Mouse (Mus musculus) myocyte (in vitro differentiated cells): ENCODE data around the gene 1600002K03Rik. TPM values are rescaled to one million over a fixed set of nuclear protein-coding genes. Genes with fewer than 3 reads are reported as not detected.

Experiments
- H3K27me3 ChIP-seq: one replicate; pipeline ENCODE4 v1.6.1; 2011; ENCODE audit not compliant: control insufficient read depth, insufficient read depth, insufficient read length
- H3K36me3 ChIP-seq: one replicate; pipeline ENCODE4 v1.6.1; 2011; ENCODE audit not compliant: control insufficient read depth, insufficient read depth
- H3K4me2 ChIP-seq: one replicate; pipeline ENCODE4 v1.6.1; 2011; ENCODE audit warnings: low read depth, control low read depth
- H3K4me3 ChIP-seq: one replicate; pipeline ENCODE4 v1.5.1; 2011; ENCODE audit warnings: mild to moderate bottlenecking, control low read depth, moderate library complexity
- H3K79me2 ChIP-seq: one replicate; pipeline ENCODE4 v1.6.1; 2011; ENCODE audit not compliant: control insufficient read depth, insufficient read depth
- H3ac ChIP-seq: one replicate; pipeline ENCODE4 v1.6.1; 2011; ENCODE audit not compliant: control insufficient read depth, insufficient read length
- CEBPB ChIP-seq: IDR thresholded peaks from 2 replicates; pipeline ENCODE4 v1.6.1; 2011; ENCODE audit warnings: mild to moderate bottlenecking, moderate library complexity; ENCODE audit not compliant: poor library complexity, insufficient read depth, severe bottlenecking
- E2F4 ChIP-seq: IDR thresholded peaks from one replicate; pipeline ENCODE4 v1.6.1; 2011; ENCODE audit warnings: mild to moderate bottlenecking, control low read depth, moderate library complexity; ENCODE audit not compliant: insufficient read depth
- MAX ChIP-seq: IDR thresholded peaks from one replicate; pipeline ENCODE4 v1.6.1; 2011; ENCODE audit warnings: low read depth, mild to moderate bottlenecking, control low read depth
- MYOD1 ChIP-seq, 3 experiments: IDR thresholded peaks; one replicate each; pipeline ENCODE4 v1.6.1; 2011; ENCODE audit warnings: control low read depth in 2 of 3, low read depth in 2 of 3, mild to moderate bottlenecking in 2 of 3, moderate library complexity in 1 of 3; ENCODE audit not compliant: insufficient read length in 2 of 3, control insufficient read depth in 1 of 3
- MYOG ChIP-seq, 3 experiments: IDR thresholded peaks; one replicate each; pipeline ENCODE4 v1.6.1; 2011; ENCODE audit warnings: control low read depth in 2 of 3, low read depth in 2 of 3, mild to moderate bottlenecking in 2 of 3; ENCODE audit not compliant: insufficient read length in 2 of 3, control insufficient read depth in 1 of 3, insufficient read depth in 1 of 3
- POLR2A ChIP-seq: IDR thresholded peaks from one replicate; pipeline ENCODE4 v1.6.1; 2011; ENCODE audit warnings: low read depth, mild to moderate bottlenecking, control low read depth, moderate library complexity; ENCODE audit not compliant: insufficient read length
- POLR2AphosphoS2 ChIP-seq: IDR thresholded peaks from one replicate; pipeline ENCODE4 v1.6.1; 2011; ENCODE audit warnings: low read depth, control low read depth; ENCODE audit not compliant: insufficient read length
- REST ChIP-seq: IDR thresholded peaks from one replicate; pipeline ENCODE4 v1.6.1; 2011; ENCODE audit warnings: mild to moderate bottlenecking, control low read depth, moderate library complexity; ENCODE audit not compliant: insufficient read depth, insufficient read length
- SRF ChIP-seq: IDR thresholded peaks from one replicate; pipeline ENCODE4 v1.6.1; 2011; ENCODE audit warnings: low read depth; ENCODE audit not compliant: control insufficient read depth, insufficient read length
- TCF12 ChIP-seq: IDR thresholded peaks from one replicate; pipeline ENCODE4 v1.6.1; 2011; ENCODE audit warnings: mild to moderate bottlenecking, control low read depth; ENCODE audit not compliant: poor library complexity, insufficient read depth, severe bottlenecking
- TCF3 ChIP-seq: IDR thresholded peaks from one replicate; pipeline ENCODE4 v1.6.1; 2011; ENCODE audit warnings: low read depth, control low read depth; ENCODE audit not compliant: insufficient read length
- USF1 ChIP-seq: IDR thresholded peaks from one replicate; pipeline ENCODE4 v1.6.1; 2011; ENCODE audit warnings: low read depth, mild to moderate bottlenecking, control low read depth, moderate library complexity
- polyA plus RNA-seq: library from polyadenylated mRNA; unstranded; fragments of >200 nt; fragmentation: generic; extraction: Trizol; gene quantifications from one replicate; pipeline ENCODE4 v1.2.1, GENCODE M21; 2012; ENCODE audit warnings: missing spikeins

Gene 1600002K03Rik
- polyA plus RNA-seq, 1 experiment, result 23.5 TPM

DNA sequence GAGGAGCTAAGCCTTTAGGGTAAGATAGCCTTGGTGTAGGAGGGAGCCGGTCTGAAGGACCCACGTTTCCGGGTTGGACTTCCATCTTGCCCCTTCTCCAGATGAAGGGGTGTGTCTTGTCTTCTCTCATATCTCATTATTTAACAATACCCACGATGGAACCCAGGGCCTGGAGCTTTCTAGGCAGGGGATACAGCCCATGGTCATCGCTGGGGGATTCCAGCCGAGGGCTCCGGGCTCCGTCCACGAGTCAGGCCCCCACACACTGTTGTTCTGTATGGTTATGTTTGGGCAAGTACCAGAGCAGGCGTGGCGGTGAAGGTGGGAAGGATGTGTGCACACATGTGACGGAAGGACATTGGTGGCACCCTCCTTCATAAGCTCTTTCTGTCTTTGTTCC, 28.6 kb upstream of the 1600002K03Rik start:
- Histone ChIP-seq H3K4me2 (peak overlapping the region; percentile 96), H3K36me3 (peaks cover 15% of the 10 kb centered on the region), H3K27me3 (no peaks in the 10 kb centered on the region), H3K79me2 (peaks cover 31% of the 10 kb centered on the region), H3K4me3 (peak overlapping the region; percentile 63), H3ac (no peak overlapping the region)
- no peak for TF ChIP-seq REST

DNA sequence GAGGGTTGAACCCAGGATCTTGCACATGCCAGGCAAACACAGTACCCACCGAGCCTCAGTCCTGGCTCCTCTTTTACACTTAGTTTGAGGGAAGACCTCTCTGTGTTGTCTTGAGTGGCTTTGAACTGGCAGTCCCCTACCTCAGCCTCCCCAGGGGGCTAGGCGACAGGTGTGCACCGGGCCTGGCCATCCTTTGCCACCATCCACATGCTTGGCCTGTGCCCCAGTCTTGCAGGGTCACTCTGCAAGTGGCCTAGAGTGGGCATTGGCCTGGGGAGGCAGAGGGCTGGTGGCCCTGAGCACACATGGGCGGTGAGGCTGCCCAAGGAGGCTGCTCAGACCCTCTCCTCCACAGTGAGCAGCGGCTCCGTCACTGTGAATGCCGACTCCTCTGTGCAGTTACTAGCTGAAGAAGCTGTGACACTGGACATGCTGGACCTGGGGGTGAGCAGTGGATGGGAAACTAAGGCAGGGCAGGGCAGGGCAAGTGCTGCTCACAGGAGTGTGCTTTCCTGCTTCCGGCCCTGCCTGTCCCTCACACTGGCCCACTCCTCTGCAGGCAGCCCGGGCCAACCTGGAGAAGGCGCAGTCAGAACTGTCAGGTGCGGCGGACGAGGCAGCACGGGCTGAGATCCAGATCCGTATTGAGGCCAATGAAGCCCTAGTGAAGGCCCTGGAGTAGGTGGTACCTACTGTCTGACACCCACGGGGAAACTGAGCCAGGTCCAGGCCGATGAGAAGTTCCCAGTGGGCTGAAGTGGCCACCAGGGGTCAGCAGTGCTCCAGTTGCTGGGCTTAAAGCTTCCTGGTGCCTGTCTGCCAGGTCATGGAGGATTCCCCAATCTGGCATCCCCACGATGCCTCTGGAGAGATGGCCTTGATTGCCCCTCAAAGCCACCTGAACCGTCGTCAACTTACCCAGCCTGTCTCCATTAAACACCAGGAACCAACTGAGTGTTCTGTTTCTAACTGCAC, 27.6 kb upstream of the 1600002K03Rik start:
- H3ac ChIP-seq, result no peak overlapping the region
- peak overlapping the region; percentile 54 for H3K4me2 ChIP-seq
- no peaks in the 10 kb centered on the region for H3K27me3 ChIP-seq
- peaks cover 15% of the 10 kb centered on the region for H3K36me3 ChIP-seq
- TF ChIP-seq CEBPB (no peak), USF1 (no peak), E2F4 (no peak), MAX (no peak), MYOG (IDR thresholded peaks at IDR 0.05; ENCODE audit: control insufficient read depth in 1 of 3, insufficient read depth in 1 of 3, insufficient read length in 2 of 3, low read depth in 2 of 3) (no peak), POLR2AphosphoS2 (peak; percentile 31), TCF12 (no peak), REST (no peak), POLR2A (peak; percentile 41), TCF3 (no peak), MYOD1 (IDR thresholded peaks at IDR 0.05; ENCODE audit: control insufficient read depth in 1 of 3, insufficient read length in 2 of 3, low read depth in 2 of 3) (peak in 1 of 3 experiments; percentile 31), SRF (peak; percentile 13)
- H3K79me2 ChIP-seq, result peaks cover 37% of the 10 kb centered on the region
- H3K4me3 ChIP-seq, result peak overlapping the region; percentile 2

DNA sequence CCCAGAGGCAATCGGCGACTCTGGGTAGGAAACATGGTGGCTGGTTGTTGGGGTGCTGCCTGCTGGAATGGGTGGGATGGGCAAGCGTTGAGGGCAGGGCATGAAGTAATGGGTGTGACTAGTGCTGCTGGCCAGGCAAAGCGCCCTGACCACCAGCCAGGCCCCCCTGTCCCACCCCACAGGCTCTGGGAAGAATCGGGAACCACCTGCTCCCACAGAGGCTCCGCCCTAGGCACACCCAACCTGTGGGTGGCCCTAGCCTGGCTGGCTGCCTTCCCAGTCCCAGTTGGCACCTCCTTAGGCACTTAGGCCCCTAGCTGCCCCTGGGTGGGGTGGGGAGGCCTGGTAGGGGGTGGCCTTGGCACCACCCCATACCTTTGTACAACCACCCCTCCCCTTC, 26.8 kb upstream of the 1600002K03Rik start:
- TF ChIP-seq TCF3 (no peak), CEBPB (no peak), USF1 (no peak), MYOG (IDR thresholded peaks at IDR 0.05; ENCODE audit: control insufficient read depth in 1 of 3, insufficient read depth in 1 of 3, insufficient read length in 2 of 3, low read depth in 2 of 3) (peak in 2 of 3 experiments; percentile 83 to 95), POLR2A (peak; percentile 32), MAX (no peak), REST (no peak), POLR2AphosphoS2 (peak; percentile 88), E2F4 (no peak), MYOD1 (IDR thresholded peaks at IDR 0.05; ENCODE audit: control insufficient read depth in 1 of 3, insufficient read length in 2 of 3, low read depth in 2 of 3) (peak in 2 of 3 experiments; percentile 19 to 86), SRF (no peak), TCF12 (no peak)
- H3K27me3 ChIP-seq, result no peaks in the 10 kb centered on the region
- H3ac ChIP-seq, result no peak overlapping the region
- peaks cover 45% of the 10 kb centered on the region for H3K79me2 ChIP-seq
- peaks cover 19% of the 10 kb centered on the region for H3K36me3 ChIP-seq
- H3K4me3 ChIP-seq, result peak overlapping the region; percentile 2
- H3K4me2 ChIP-seq, result peak overlapping the region; percentile 54

DNA sequence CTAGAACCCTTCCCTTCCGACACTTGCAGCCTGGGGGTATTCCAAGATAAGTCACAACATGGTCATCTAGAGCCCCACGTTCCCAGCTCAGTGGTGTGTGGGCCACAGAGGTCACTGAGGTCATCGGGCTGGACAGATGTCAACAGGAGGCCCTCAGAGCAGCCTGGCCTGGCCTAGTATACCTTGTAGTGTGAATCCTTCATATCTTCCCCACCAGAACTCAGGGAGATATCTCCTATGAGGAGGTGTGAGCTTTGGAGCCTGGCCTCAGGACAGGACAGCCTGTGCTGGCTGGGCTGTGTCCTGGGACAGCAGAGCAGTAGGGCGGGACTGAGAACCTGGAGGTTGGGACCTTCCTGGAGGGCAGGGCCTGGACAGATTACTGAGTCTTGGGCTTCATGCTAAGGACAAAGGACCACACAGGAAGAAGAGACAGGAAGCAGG, 26.2 kb upstream of the 1600002K03Rik start:
- Histone ChIP-seq H3K36me3 (peaks cover 26% of the 10 kb centered on the region), H3K27me3 (no peaks in the 10 kb centered on the region), H3K79me2 (peaks cover 52% of the 10 kb centered on the region), H3K4me2 (peak overlapping the region; percentile 54), H3ac (no peak overlapping the region), H3K4me3 (no peak overlapping the region)
- TF ChIP-seq TCF12 (no peak), REST (no peak), MYOD1 (IDR thresholded peaks at IDR 0.05; ENCODE audit: control insufficient read depth in 1 of 3, insufficient read length in 2 of 3, low read depth in 2 of 3) (no peak), MAX (no peak), USF1 (no peak), CEBPB (no peak), POLR2AphosphoS2 (peak; percentile 32)

DNA sequence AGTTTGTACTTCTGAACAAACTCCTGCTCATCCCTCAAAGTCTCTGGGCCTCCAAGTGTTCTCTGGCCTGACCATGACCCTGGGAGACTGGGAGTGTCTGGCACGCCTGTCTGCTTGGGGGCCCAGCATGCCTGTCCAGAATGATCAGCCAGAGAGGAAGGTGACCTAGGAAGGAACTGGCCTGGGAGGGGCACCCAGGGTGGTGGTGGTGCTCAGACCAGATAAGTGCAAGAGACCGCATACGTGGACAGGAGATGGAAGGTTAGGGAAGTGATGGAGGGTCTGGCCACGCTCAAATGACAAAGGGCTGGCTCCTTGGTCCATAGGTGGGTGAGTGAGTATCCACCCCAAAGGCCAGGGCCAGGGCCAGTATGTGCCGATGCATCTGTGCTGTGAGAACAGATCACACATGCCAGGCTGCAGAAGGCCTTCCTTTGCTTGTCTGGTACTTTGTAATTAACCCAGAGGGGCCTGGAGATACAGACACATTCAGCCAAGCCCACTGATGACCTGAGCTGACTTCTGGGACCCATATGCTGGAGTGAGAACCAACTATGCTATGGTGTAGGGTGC, 25.5 kb upstream of the 1600002K03Rik start:
- H3K4me3 ChIP-seq, result peak overlapping the region; percentile 100
- peak overlapping the region; percentile 54 for H3K4me2 ChIP-seq
- H3K36me3 ChIP-seq, result peaks cover 28% of the 10 kb centered on the region
- no peak overlapping the region for H3ac ChIP-seq
- no peaks in the 10 kb centered on the region for H3K27me3 ChIP-seq
- no peak for TF ChIP-seq USF1
- no peak for TF ChIP-seq POLR2AphosphoS2
- TF ChIP-seq MYOG (IDR thresholded peaks at IDR 0.05; ENCODE audit: control insufficient read depth in 1 of 3, insufficient read depth in 1 of 3, insufficient read length in 2 of 3, low read depth in 2 of 3), result no peak
- TF ChIP-seq REST, result no peak
- peaks cover 58% of the 10 kb centered on the region for H3K79me2 ChIP-seq
